Mouse (Mus musculus) lung, embryonic 16.5 days (tissue): Measurements from ENCODE around the gene Ptges2. TPM values are rescaled to one million over a fixed set of nuclear protein-coding genes. Genes with fewer than 3 reads are reported as not detected.

Source experiments
- ATAC-seq: fragments of 200-750 bp; cut with Nextera tagmentation; 2 replicates; pipeline ENCODE4 v1.8.0; 2017; ENCODE audit warnings: low read depth, mild to moderate bottlenecking, moderate library complexity
- H3K27ac ChIP-seq: fragments of 300-500 bp; sonication (generic); 2 replicates; pipeline ENCODE4 v1.5.1; 2014; ENCODE audit warnings: mild to moderate bottlenecking, control low read depth, low read length
- H3K27me3 ChIP-seq: fragments of 300-500 bp; sonication (generic); 2 replicates; pipeline ENCODE4 v1.6.1; 2014; ENCODE audit warnings: low read depth, low read length, mixed read lengths; ENCODE audit not compliant: control insufficient read depth, insufficient read depth
- H3K36me3 ChIP-seq: fragments of 300-500 bp; sonication (generic); 2 replicates; pipeline ENCODE4 v1.6.1; 2014; ENCODE audit warnings: low read length; ENCODE audit not compliant: control insufficient read depth, insufficient read depth
- H3K4me1 ChIP-seq: fragments of 300-500 bp; sonication (generic); replicated peaks from 2 replicates; pipeline ENCODE4 v1.6.1; 2014; ENCODE audit warnings: low read length, mixed read lengths; ENCODE audit not compliant: control insufficient read depth, insufficient read depth
- H3K4me2 ChIP-seq: fragments of 300-500 bp; sonication (generic); 2 replicates; pipeline ENCODE4 v1.6.1; 2014; ENCODE audit warnings: low read depth, low read length, control low read depth
- H3K4me3 ChIP-seq: fragments of 300-500 bp; sonication (generic); 2 replicates; pipeline ENCODE4 v1.5.1; 2014; ENCODE audit warnings: mild to moderate bottlenecking, low read length, control low read depth
- H3K9ac ChIP-seq: fragments of 300-500 bp; sonication (generic); 2 replicates; pipeline ENCODE4 v1.6.1; 2014; ENCODE audit warnings: low read length, control low read depth
- H3K9me3 ChIP-seq: fragments of 300-500 bp; sonication (generic); 2 replicates; pipeline ENCODE4 v1.6.1; 2016; ENCODE audit warnings: low read length; ENCODE audit not compliant: control insufficient read depth
- WGBS: fragments of 180-500 bp; shearing (Covaris S2); extraction: QIAGEN DNeasy Blood & Tissue Kit; methylation state at CpG from one replicate; pipeline ENCODE4 v1.1.7; 2014; 5-methylcytosine and 5-hydroxymethylcytosine counted together
- polyA plus RNA-seq: library from polyadenylated mRNA; unstranded; fragments of >200 nt; fragmentation: Nextera tagmentation; extraction: Ambion mirVana; gene quantifications from 2 replicates; pipeline ENCODE4 v1.2.1, GENCODE M21; 2015

Ptges2 gene
- polyA plus RNA-seq, 1 experiment from 2014 or later = 20.6 TPM

- H3K9ac ChIP-seq = no peak overlapping the region
- no peak overlapping the region for H3K4me2 ChIP-seq
- peaks cover 70% of the 10 kb centered on the region for H3K4me1 ChIP-seq
- ATAC-seq = no peak
- 76% methylated on average over 5 of the region's 5 CpGs for WGBS
- H3K27ac ChIP-seq = peak overlapping the region; percentile 56
- no peak overlapping the region for H3K4me3 ChIP-seq
- no peaks in the 10 kb centered on the region for H3K9me3 ChIP-seq
- H3K36me3 ChIP-seq = no peaks in the 10 kb centered on the region
- H3K27me3 ChIP-seq = no peaks in the 10 kb centered on the region
Measured at GRCm38 (mm10) chr2:32427720-32428119, 32.0 kb downstream of the Ptges2 start.

- no peak overlapping the region for H3K9ac ChIP-seq
Measured at GRCm38 (mm10) chr2:32428262-32428722, 32.6 kb downstream of the Ptges2 start.

DNA sequence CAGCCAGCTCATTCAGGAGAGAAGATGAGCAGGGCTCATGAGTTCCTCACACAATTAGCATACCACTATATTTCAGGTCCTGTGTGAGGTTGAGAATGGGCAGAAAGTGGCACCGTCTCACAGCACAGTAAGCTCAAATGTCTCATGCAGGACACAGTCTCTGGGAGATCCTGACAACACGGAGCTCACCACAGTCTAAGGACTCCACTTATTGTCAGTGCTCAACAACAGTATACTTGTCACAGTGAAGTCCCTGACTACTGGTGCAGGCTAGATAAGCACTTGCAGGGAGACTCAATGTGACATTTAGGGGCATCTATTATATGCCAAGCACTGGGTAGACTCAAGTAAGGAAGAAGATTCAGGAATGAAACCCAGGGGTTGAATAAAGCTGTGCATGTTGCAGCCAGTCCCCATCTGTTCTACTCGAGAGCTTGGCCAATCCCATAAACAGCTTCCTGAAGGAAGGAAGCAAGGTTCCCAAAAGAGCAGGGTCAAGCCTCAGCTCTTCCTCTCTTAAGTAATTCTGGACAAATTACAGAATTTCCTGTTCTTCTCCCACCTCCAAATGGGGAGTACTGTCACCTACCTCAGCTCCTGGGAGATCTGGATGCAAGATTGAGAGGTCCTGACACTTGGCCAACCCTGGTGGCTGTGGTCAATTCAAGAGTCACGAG, 33.7 kb downstream of the Ptges2 start:
- Histone ChIP-seq H3K4me1 (peaks cover 56% of the 10 kb centered on the region), H3K36me3 (no peaks in the 10 kb centered on the region), H3K9me3 (no peaks in the 10 kb centered on the region), H3K4me3 (no peak overlapping the region), H3K9ac (no peak overlapping the region), H3K27ac (peak overlapping the region; percentile 34; the same call in 1 of the 2 replicates), H3K27me3 (no peaks in the 10 kb centered on the region), H3K4me2 (no peak overlapping the region)
- WGBS = 59% methylated on average over 4 of the region's 4 CpGs
- no peak for ATAC-seq

More at GRCm38 (mm10) chr2:32428262-32428722, 32.6 kb downstream of the Ptges2 start:
- ATAC-seq = peak; percentile 50
- Histone ChIP-seq H3K4me2 (peak overlapping the region; percentile 29), H3K27me3 (no peaks in the 10 kb centered on the region), H3K4me1 (peaks cover 64% of the 10 kb centered on the region), H3K27ac (peak overlapping the region; percentile 56), H3K36me3 (no peaks in the 10 kb centered on the region), H3K4me3 (no peak overlapping the region), H3K9me3 (no peaks in the 10 kb centered on the region)
- 34% methylated on average over 8 of the region's 8 CpGs for WGBS

- no peaks in the 10 kb centered on the region for H3K9me3 ChIP-seq
- peak overlapping the region; percentile 57 for H3K9ac ChIP-seq
- WGBS = 7% methylated on average over 18 of the region's 18 CpGs
- peak overlapping the region; percentile 58 for H3K4me2 ChIP-seq
- no peaks in the 10 kb centered on the region for H3K36me3 ChIP-seq
- H3K4me1 ChIP-seq = peaks cover 45% of the 10 kb centered on the region
- peak overlapping the region; percentile 46 for H3K4me3 ChIP-seq
- H3K27ac ChIP-seq = peak overlapping the region; percentile 73
- ATAC-seq = peak; percentile 82
- no peaks in the 10 kb centered on the region for H3K27me3 ChIP-seq
Measured at GRCm38 (mm10) chr2:32430701-32431676, 35.3 kb downstream of the Ptges2 start.

DNA sequence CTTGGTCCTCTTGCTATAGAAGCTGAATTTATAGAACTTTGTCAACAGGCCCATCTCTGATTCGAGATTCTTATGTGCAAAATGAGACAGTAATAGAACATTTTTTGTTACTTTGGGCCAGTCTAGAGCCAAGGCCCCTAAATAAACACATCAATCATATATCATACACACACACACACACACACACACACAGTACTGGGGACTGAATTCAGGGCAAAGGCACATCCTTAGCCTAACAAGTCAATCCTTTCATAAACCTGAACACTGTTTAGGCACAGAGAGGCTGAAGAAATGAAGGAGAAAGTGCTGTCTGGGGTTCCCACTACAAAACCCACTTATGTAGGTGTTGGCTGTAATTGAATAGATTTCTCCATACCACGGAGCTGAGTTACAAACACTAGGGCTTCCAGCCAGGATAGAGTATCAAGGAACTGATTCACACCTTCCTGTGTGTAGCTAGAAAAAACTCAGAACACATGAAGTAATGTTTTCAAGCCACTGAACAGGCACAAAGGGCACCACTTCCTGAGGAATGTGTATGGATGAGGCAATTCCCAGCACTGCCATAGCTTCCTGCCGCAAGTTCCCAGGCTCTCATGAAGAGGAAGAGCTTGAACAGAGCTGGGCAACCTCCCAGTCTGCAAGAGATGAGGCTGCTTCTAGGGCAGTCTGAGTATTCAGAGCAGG, 41.1 kb downstream of the Ptges2 start:
- 35% methylated on average over 3 of the region's 3 CpGs for WGBS

DNA sequence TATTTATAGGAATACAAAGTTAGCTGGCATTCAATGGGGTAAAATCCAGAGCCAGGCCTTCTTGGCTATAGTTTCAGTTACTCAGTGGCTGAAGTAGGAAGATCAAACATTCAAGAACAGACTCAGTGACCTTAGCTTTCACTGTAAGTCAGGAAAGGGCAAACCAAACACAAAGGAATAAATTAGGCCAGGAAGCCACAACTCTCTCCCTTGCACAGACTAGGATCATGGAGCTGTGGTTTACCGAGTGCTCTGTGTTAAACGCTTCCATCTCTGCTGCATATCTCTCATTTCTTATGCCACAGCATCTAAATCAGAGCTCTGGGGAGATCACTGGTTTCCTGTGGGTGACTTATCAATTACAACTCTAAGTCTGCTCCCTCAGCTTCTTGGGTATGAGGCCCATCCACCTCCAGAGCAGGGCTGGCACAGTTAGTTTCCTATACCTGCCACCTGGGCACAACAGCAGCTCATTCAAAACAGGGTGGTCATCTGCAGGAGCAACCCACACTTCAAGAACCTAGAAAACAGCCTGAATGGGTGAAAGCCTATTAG, 42.0 kb downstream of the Ptges2 start:
- Histone ChIP-seq H3K27ac (peak overlapping the region; percentile 76), H3K9me3 (no peaks in the 10 kb centered on the region), H3K9ac (peak overlapping the region; percentile 5), H3K4me3 (no peak overlapping the region), H3K27me3 (no peaks in the 10 kb centered on the region), H3K4me2 (no peak overlapping the region), H3K4me1 (peaks cover 31% of the 10 kb centered on the region), H3K36me3 (no peaks in the 10 kb centered on the region)
- 60% methylated on average over 2 of the region's 2 CpGs for WGBS
- no peak for ATAC-seq

More for the DNA sequence above, 41.1 kb downstream of the Ptges2 start:
- no peaks in the 10 kb centered on the region for H3K9me3 ChIP-seq
- no peaks in the 10 kb centered on the region for H3K27me3 ChIP-seq
- H3K4me3 ChIP-seq = no peak overlapping the region
- H3K4me1 ChIP-seq = peaks cover 31% of the 10 kb centered on the region
- no peak overlapping the region; the same call in 1 of the 2 replicates for H3K4me2 ChIP-seq
- H3K36me3 ChIP-seq = no peaks in the 10 kb centered on the region
- peak overlapping the region; percentile 76 for H3K27ac ChIP-seq
- peak; percentile 84 for ATAC-seq
- H3K9ac ChIP-seq = no peak overlapping the region

DNA sequence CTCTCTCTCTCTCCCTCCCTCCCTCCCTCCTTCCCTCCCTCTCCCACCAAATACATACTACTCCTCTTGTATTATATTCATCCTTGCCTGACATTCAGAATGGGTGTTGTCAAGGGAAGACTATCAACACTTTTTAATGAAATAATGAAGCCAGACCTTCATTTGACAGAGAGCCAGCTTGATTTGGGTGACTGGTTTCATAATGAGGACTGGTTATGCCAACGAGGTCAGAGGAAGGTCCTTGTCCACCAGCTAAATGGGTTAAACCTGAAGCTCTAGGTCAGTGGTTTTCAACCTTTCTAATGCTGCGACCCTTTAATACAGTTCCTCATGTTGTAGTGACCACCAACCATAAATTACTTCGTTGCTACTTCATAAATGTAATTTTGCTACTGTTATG, 43.0 kb downstream of the Ptges2 start:
- Histone ChIP-seq H3K36me3 (no peaks in the 10 kb centered on the region), H3K4me2 (no peak overlapping the region), H3K9me3 (no peaks in the 10 kb centered on the region), H3K4me3 (no peak overlapping the region), H3K27ac (no peak overlapping the region), H3K9ac (no peak overlapping the region), H3K27me3 (no peaks in the 10 kb centered on the region), H3K4me1 (peaks cover 31% of the 10 kb centered on the region)
- 83% methylated on average over 3 of the region's 3 CpGs for WGBS
- no peak for ATAC-seq

DNA sequence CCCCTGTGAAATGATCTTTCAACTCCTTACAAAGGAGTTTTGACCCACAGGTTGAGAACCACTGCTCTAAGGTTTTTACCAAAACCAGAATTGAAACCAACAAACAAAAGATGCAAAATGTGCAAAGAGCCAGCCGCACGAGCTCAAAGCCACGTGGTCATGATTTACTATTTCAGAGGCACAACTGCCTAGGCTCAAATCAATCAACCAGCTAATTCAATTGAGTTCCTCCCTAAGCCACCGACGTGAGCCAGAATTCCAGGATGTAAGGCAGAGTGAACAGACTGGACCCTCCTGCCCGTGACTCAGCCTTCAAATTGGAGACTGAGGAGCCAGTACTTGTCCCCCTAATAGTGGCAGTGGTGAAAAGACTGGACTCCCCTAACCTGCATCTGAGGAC, 43.5 kb downstream of the Ptges2 start:
- no peaks in the 10 kb centered on the region for H3K9me3 ChIP-seq
- no peak overlapping the region for H3K9ac ChIP-seq
- no peaks in the 10 kb centered on the region for H3K27me3 ChIP-seq
- WGBS = 48% methylated on average over 6 of the region's 6 CpGs
- peaks cover 31% of the 10 kb centered on the region for H3K4me1 ChIP-seq
- no peak overlapping the region for H3K4me2 ChIP-seq
- no peaks in the 10 kb centered on the region for H3K36me3 ChIP-seq
- no peak for ATAC-seq
- no peak overlapping the region for H3K4me3 ChIP-seq
- no peak overlapping the region for H3K27ac ChIP-seq
